Mouse (Mus musculus) bone marrow macrophage, adult 2 months (primary cell): ENCODE results near the gene Wdfy3.

Experiments used
- CTCF ChIP-seq: IDR thresholded peaks from 2 replicates; pipeline ENCODE4 v1.5.1; 2012; ENCODE audit warnings: low read depth, mild to moderate bottlenecking, low read length, moderate library complexity
- POLR2A ChIP-seq: IDR thresholded peaks from 2 replicates; pipeline ENCODE4 v1.6.1; 2012; ENCODE audit warnings: mild to moderate bottlenecking, low read depth, low read length, borderline replicate concordance

GRCm38 (mm10) chr5:101923710-101924109 is 146.0 kb downstream of the Wdfy3 start:
- TF ChIP-seq POLR2A (no peak), CTCF (no peak)
